Mouse (Mus musculus): Measurements from ENCODE around the gene Ncstn. TPM values are rescaled to one million over a fixed set of nuclear protein-coding genes. Genes with fewer than 3 reads are reported as not detected.

Ncstn gene
- total RNA-seq, 1 experiment from 2014 or later = 89.8 TPM

GRCm38 (mm10) chr1:172072604-172073003 is 10.0 kb downstream of the Ncstn start:
- DNase-seq = no peak

- DNase-seq = no peak
Measured at GRCm38 (mm10) chr1:172071556-172071955, 11.0 kb downstream of the Ncstn start.

GRCm38 (mm10) chr1:172070227-172070626 is 12.4 kb downstream of the Ncstn start:
- no peak for DNase-seq

GRCm38 (mm10) chr1:172064613-172065141 is 17.9 kb downstream of the Ncstn start:
- no peak for DNase-seq

- DNase-seq = no peak
Measured at GRCm38 (mm10) chr1:172063291-172064023, 19.1 kb downstream of the Ncstn start.

- DNase-seq = no peak
Measured at GRCm38 (mm10) chr1:172062101-172062500, 20.5 kb downstream of the Ncstn start.

GRCm38 (mm10) chr1:172061217-172061616 is 21.4 kb downstream of the Ncstn start:
- DNase-seq = no peak

GRCm38 (mm10) chr1:172060659-172061058 is 21.9 kb downstream of the Ncstn start:
- DNase-seq = no peak

GRCm38 (mm10) chr1:172058874-172059273 is 23.7 kb downstream of the Ncstn start:
- no peak for DNase-seq

- no peak for DNase-seq
Measured at GRCm38 (mm10) chr1:172058321-172058720, 24.3 kb downstream of the Ncstn start.

GRCm38 (mm10) chr1:172057491-172057921 is 25.1 kb downstream of the Ncstn start, which contains the start of gene Nhlh1:
Nhlh1 (minus strand) TSS chr1:172057573.
- no peak for DNase-seq

- no peak for DNase-seq
Measured at GRCm38 (mm10) chr1:172056251-172056650, 26.3 kb downstream of the Ncstn start.

- DNase-seq = no peak
Measured at GRCm38 (mm10) chr1:172053541-172054440, 28.8 kb downstream of the Ncstn start.

GRCm38 (mm10) chr1:172052766-172053279 is 29.8 kb downstream of the Ncstn start:
- no peak for DNase-seq

GRCm38 (mm10) chr1:172049131-172049782 is 33.3 kb downstream of the Ncstn start:
- DNase-seq = no peak

- DNase-seq = no peak
Measured at GRCm38 (mm10) chr1:172048241-172048734, 34.3 kb downstream of the Ncstn start.

- DNase-seq = peak; percentile 85
Measured at GRCm38 (mm10) chr1:172046938-172047337, 35.7 kb downstream of the Ncstn start.

GRCm38 (mm10) chr1:172046410-172046809 is 36.2 kb downstream of the Ncstn start:
- no peak for DNase-seq

- no peak for DNase-seq
Measured at GRCm38 (mm10) chr1:172029914-172030313, 52.7 kb downstream of the Ncstn start.

GRCm38 (mm10) chr1:172028394-172029275 is 54.0 kb downstream of the Ncstn start, which contains the start of gene Vangl2:
Vangl2 (minus strand) TSS chr1:172028444.
- no peak for DNase-seq

GRCm38 (mm10) chr1:172027809-172028102 is 54.8 kb downstream of the Ncstn start:
- no peak for DNase-seq
